Mouse (Mus musculus) erythroblast, adult 5-6 weeks (primary cell): ENCODE data around the gene Cux1. TPM values are rescaled to one million over a fixed set of nuclear protein-coding genes. Genes with fewer than 3 reads are reported as not detected.

Experiments used
- ATAC-seq: replicated peaks from 2 replicates; pipeline ENCODE4 v1.8.0; 2016; ENCODE audit warnings: moderate number of reproducible peaks, mild to moderate bottlenecking, moderate TSS enrichment, inconsistent platforms; ENCODE audit not compliant: poor library complexity, low FRiP score, severe bottlenecking
- total RNA-seq, 2 experiments: library from RNA; stranded (forward) in 1 of 2; stranded (reverse) in 1 of 2; fragments of 150-400 nt in 1 of 2; fragments of 200-764, 138-1000 nt in 1 of 2; gene quantifications; 2 replicates each; pipeline versions ENCODE4 v1.2.3 to v1.2.4; 2015 to 2017; ENCODE audit warnings: low replicate concordance in 2 of 2

The Cux1 gene
- total RNA-seq, 2 experiments from 2014 or later: 17.7 to 46.4 TPM

DNA sequence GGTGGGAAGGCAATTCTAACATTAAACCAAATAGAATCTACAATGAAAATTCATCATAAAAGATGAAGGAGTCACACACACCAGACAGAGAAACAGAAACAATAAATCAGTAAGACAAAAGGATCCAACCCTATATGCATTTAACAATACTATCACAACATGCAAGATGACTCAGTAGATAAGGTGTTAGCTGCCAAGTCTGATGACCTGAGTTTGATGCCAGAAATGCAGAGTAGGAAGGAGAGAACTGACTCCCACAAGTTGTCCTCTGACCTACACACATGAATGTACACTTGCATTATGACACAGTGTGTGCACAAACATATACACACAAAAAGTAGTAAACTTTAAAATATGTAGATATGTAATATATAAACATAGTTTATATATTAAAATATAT, 24.1 kb downstream of the Cux1 start:
- ATAC-seq: no peak

DNA sequence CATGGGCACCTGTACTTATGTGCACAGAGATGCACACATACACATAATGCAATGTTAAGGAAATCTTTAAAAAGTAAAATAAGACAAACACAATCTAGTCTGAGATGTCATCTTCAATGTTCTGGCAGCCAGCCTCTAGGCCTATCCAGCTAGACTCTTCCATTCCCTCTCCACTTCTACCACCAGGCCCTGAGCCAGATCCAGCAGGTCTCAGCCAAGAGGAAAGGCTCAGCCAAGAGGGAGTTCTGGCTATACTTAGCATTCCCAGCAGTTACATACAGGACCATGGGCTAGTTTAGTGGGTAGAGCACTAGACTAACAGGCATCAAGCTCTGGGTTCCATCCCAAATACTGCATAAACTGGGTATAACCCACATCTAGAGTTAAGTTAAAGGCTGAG, 26.3 kb downstream of the Cux1 start:
- no peak for ATAC-seq

- ATAC-seq: no peak
These were observed 27.0 kb downstream of the Cux1 start for GRCm38 (mm10) chr5:136540055-136540838.

DNA sequence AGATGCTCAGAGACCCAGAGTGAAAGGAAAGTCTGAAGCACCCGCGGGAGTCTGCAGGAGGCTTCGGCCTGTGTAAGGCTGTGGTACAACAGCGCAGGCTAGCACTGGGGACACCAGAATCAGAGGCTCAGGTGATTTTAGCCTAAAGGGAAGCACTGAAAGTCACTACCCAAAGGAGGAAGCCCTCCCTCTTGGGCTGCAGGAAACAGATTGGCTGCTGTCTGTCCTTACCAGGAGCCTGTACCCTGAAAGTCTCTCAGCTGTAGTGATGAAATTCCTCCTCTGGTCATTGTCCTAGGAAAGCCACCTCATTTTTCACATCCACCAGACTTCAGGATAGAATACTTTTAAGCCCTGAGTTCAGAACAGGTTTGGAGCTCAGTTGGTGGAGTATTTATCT, 30.5 kb downstream of the Cux1 start:
- no peak for ATAC-seq

GRCm38 (mm10) chr5:136535976-136536725, 31.1 kb downstream of the Cux1 start:
- ATAC-seq: no peak

DNA sequence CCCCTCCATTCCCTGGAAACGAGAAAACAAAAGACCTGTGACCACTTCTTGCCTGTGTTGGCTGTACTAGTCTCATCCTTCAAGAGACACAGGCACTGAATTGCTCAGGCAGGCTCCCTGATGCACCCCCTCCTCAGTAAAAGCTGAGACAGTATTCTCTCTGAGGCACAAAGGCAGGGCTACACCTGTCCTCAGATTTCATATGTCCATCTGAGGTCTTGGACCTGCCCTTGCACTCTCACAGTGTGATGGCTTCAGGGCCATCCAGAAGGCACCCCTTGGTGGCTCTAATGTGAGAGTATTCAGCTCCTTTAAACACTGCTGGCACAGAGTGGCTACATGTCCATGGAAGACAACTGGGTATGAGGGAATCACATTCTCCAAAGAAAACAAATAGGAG, 32.1 kb downstream of the Cux1 start:
- no peak for ATAC-seq

DNA sequence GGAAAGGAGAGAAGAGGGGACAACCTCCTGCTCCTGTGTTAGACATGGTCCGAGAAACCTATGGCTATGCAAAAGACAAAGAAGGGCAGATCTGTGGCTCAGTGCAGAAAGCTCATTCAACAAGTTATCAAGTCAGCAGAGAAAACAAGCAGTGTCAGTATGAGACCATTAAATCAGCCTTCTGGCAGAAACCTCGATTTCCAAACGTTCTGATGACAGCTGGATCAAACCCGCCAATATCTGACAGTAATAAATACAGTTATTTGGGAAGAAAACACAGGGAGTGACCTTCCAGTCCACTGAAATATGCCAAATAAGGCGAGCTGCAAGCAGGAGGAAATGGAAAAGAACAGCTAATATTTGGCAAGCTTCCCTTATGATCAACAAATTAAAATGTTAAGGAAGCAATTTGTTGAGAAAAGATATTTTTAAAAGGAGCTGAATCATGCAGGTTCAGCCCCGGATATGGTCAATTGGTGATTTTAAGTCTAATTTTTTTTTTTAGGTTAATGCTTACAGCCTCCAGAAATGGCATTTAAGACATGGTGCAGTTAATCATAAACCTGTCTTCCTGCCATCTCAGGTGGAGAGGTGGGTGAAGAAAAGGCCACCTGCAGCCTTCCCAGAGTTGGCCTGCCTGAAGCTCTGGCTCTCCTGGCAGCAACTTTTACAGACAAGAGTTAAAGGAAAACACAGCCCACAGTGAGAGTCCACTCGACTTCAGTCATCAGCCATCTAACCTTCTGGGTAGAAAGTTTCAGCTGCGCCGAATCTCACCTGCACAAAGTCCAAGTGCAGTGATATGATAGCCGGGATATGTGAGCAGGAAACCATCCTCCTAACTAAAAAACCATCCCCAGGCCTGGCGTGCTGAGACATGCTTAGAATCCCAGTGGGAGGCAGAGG, 33.7 kb downstream of the Cux1 start:
- ATAC-seq: no peak

DNA sequence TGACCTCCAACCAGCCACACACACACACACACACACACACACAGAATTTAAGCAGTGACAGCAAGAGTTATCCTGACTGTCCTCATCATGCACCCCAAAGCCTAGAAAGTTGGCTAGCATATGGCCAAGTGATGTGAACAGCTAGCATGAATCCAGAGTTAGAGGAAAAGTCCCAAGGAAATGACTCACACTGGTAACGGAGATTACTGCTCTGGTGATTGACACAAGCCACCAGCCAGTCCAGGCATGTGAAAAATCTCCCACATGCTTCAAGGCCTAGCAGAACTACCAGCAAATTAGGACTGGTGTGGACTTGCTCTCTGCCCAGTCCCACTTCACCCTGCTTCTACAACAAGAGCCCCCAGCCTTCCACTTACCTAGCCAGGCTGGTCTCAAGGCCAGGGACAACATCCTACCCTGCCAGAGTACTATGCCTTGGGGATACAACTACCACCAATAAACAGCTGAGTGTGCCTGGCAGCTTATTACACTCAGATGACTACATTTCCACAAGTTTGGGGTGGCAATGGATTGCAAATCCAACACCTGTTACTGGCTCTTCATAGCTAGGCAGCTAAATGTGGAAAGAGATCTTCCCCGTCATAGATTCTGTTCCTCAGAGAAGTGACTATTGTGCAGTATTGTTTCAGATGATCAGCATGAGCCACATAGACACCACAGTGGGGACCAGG, 35.5 kb downstream of the Cux1 start:
- no peak for ATAC-seq

DNA sequence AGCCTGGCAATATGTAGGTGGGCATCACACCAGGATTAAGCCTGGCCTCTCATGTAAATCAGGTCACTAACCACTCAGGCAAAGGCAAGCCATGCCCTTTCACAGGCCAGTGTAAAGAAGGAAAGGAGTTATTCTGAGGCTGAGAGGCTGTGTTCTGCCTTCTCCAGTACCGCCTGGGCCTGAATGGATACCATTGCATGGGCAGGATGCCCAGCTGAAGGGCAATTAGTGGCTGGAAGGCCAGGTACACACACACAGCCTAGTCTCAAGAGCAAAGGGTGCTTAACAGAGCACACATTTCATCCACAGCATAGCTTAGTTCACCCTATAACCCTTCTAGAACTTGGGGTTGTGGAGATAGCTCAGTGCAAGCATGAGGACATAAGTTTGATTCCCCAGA, 36.4 kb downstream of the Cux1 start:
- ATAC-seq: no peak

DNA sequence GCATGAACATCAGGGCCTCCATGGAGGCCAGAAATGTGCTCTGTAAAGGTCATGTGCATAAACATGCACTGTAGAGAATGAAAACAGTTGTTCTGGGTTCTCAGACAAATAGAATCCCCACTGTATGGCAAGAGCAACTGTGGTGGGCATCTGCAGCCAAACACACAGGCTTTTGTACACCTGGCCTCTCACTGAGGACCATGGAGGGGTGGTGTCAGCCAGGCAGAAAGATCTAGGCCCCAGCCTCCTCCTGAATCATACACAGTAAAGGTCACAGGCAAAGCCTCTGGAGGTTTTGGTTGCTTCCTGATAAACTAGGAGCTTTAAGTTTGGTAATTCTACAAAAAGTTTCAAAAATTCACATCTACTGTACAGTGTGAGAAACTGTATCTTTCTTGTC, 38.1 kb downstream of the Cux1 start:
- no peak for ATAC-seq

GRCm38 (mm10) chr5:136527871-136528270, 39.4 kb downstream of the Cux1 start:
- no peak for ATAC-seq

DNA sequence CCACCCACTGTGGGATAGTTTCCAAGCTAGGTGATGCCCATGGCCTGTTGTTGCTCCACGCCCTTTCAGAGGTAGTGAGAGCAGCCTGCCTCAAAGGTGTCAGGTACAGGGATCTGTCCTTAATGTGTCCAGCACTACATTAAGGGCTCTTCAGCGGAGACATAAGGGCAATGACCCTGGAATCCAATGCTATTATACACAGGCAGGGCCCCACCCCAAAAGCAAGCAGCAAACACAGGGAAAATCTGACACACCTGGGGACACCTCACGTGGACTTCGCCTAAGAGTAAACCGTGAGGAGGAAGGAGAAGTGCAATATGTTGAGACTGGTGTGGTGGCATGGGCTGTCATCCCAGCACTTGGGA, 40.8 kb downstream of the Cux1 start:
- no peak for ATAC-seq

GRCm38 (mm10) chr5:136525896-136526544, 41.3 kb downstream of the Cux1 start:
- no peak for ATAC-seq

DNA sequence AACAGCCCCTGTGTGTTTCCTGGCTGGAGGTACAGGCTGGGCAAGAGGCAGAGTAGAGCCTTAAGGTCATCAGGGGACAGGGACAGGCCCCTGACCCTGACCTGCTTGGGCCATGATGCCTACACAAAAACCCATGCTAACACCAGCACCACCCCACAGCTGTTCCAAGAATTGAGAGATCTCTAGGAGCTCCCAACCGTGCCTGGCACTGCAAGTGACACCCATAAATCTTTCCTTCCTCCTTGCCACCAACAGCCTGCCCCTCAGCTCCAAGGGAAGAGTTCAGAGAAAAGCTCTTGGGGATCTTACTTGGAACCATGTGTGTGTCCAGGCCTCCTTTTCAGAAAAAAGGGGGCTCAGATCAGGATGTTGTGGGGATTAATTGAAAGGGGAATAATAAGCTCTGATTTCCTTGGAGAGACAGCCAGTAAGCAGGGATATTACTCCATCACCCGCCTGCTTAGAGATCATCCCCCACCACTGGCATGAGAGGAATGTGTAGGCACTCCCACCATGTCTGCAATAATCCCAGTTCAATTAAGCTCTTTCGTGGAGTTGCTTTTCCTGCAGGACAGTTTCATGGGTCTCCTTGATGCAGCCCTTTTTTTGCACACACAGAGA, 44.3 kb downstream of the Cux1 start:
- no peak for ATAC-seq

GRCm38 (mm10) chr5:136521656-136522055, 45.6 kb downstream of the Cux1 start:
- ATAC-seq: no peak

- no peak for ATAC-seq
These were observed 48.4 kb downstream of the Cux1 start for GRCm38 (mm10) chr5:136518648-136519437.

- no peak for ATAC-seq
These were observed 49.8 kb downstream of the Cux1 start for GRCm38 (mm10) chr5:136517510-136517909.

- ATAC-seq: no peak
These were observed 50.7 kb downstream of the Cux1 start for GRCm38 (mm10) chr5:136516593-136516992.
